Mouse (Mus musculus) liver, embryonic 11.5 days (tissue): ENCODE results near the gene Trem2. TPM values are rescaled to one million over a fixed set of nuclear protein-coding genes. Genes with fewer than 3 reads are reported as not detected.
"Not testable (repeated sequence)": the region's sequence is repeated elsewhere in the genome, so short reads cannot be mapped to it uniquely, and the experiment has no call there.

Experiments used
- ATAC-seq: fragments of 200-750 bp; cut with Nextera tagmentation; replicated peaks from 2 replicates; pipeline ENCODE4 v1.8.0; 2017; ENCODE audit warnings: moderate number of reproducible peaks, mild to moderate bottlenecking, moderate TSS enrichment, moderate library complexity; ENCODE audit not compliant: low FRiP score
- DNase-seq: peaks from one replicate; pipeline ENCODE4 v3.0.0-alpha.2; 2017; ENCODE audit warnings: low spot score
- H3K27ac ChIP-seq: fragments of 300-500 bp; sonication (generic); 2 replicates; pipeline ENCODE4 v1.5.1; 2014; ENCODE audit warnings: mild to moderate bottlenecking, low read depth, low read length, control low read depth
- H3K27me3 ChIP-seq: fragments of 300-500 bp; sonication (generic); replicated peaks from 2 replicates; pipeline ENCODE4 v1.6.1; 2014; ENCODE audit warnings: low read length, mixed read lengths; ENCODE audit not compliant: control insufficient read depth, insufficient read depth
- H3K36me3 ChIP-seq: fragments of 300-500 bp; sonication (generic); 2 replicates; pipeline ENCODE4 v1.6.1; 2014; ENCODE audit warnings: mild to moderate bottlenecking, low read length, moderate library complexity, mixed read lengths; ENCODE audit not compliant: control insufficient read depth, insufficient read depth
- H3K4me1 ChIP-seq: fragments of 300-500 bp; sonication (generic); replicated peaks from 2 replicates; pipeline ENCODE4 v1.6.1; 2014; ENCODE audit warnings: low read length, mixed read lengths; ENCODE audit not compliant: control insufficient read depth, insufficient read depth
- H3K4me2 ChIP-seq: fragments of 300-500 bp; sonication (generic); 2 replicates; pipeline ENCODE4 v1.6.1; 2014; ENCODE audit warnings: mild to moderate bottlenecking, control low read depth, moderate library complexity
- H3K4me3 ChIP-seq: fragments of 300-500 bp; sonication (generic); 2 replicates; pipeline ENCODE4 v1.5.1; 2014; ENCODE audit warnings: low read depth, low read length, control low read depth
- H3K9ac ChIP-seq: fragments of 300-500 bp; sonication (generic); 2 replicates; pipeline ENCODE4 v1.6.1; 2014; ENCODE audit warnings: low read depth, low read length, control low read depth
- H3K9me3 ChIP-seq: fragments of 300-500 bp; sonication (generic); 2 replicates; pipeline ENCODE4 v1.6.1; 2016; ENCODE audit warnings: low read length, inconsistent platforms, mixed read lengths; ENCODE audit not compliant: control insufficient read depth
- WGBS: fragments of 180-500 bp; shearing (Covaris S2); extraction: QIAGEN DNeasy Blood & Tissue Kit; methylation state at CpG from one replicate; pipeline ENCODE4 v1.1.7; 2014; 5-methylcytosine and 5-hydroxymethylcytosine counted together
- polyA plus RNA-seq: library from polyadenylated mRNA; unstranded; fragments of >200 nt; fragmentation: Nextera tagmentation; extraction: Ambion mirVana; gene quantifications from 2 replicates; pipeline ENCODE4 v1.2.1, GENCODE M21; 2014

The Trem2 gene
- 3.5 and 4.7 TPM in 2 replicates for polyA plus RNA-seq

- no peak for ATAC-seq
These were observed at the start of gene Trem2 for GRCm38 (mm10) chr17:48346231-48346630. TSS of gene Trem2 (plus strand) at chr17:48346401.

GRCm38 (mm10) chr17:48299203-48299602 lies 47.0 kb upstream of the Trem2 start, which contains the start of gene Treml2:
TSS of gene Treml2 (plus strand) at chr17:48299498.
- Histone ChIP-seq H3K4me2 (peak within 1 kb of the TSS; percentile 83), H3K36me3 (no peaks in the 10 kb centered on the region; the same call in 1 of the 2 replicates), H3K27me3 (no peaks in the 10 kb centered on the region), H3K9ac (peak within 1 kb of the TSS; percentile 76), H3K4me1 (peaks cover 24% of the 10 kb centered on the region), H3K4me3 (peak within 1 kb of the TSS; percentile 54), H3K27ac (peak within 1 kb of the TSS; percentile 95), H3K9me3 (no peaks in the 10 kb centered on the region)
- DNase-seq (no peak), ATAC-seq (peak; percentile 91)
- 11% methylated on average over 3 of the region's 4 CpGs for WGBS

More at GRCm38 (mm10) chr17:48346231-48346630, at the start of gene Trem2:
- no peak for DNase-seq
- no peaks in the 10 kb centered on the region for H3K9me3 ChIP-seq
- H3K9ac ChIP-seq, result no peak within 1 kb of the TSS
- H3K27me3 ChIP-seq, result no peaks in the 10 kb centered on the region
- no peak within 1 kb of the TSS for H3K4me2 ChIP-seq
- 62% methylated on average over 5 of the region's 5 CpGs for WGBS
- H3K4me3 ChIP-seq, result no peak within 1 kb of the TSS
- no peaks in the 10 kb centered on the region; the same call in none of the 2 replicates for H3K4me1 ChIP-seq
- H3K27ac ChIP-seq, result no peak within 1 kb of the TSS
- no peaks in the 10 kb centered on the region for H3K36me3 ChIP-seq

GRCm38 (mm10) chr17:48299756-48300155 lies 46.4 kb upstream of the Trem2 start:
- peaks cover 24% of the 10 kb centered on the region for H3K4me1 ChIP-seq
- ATAC-seq, result no peak

GRCm38 (mm10) chr17:48300199-48300598 lies 46.0 kb upstream of the Trem2 start:
- no peaks in the 10 kb centered on the region for H3K9me3 ChIP-seq
- H3K4me1 ChIP-seq, result peaks cover 24% of the 10 kb centered on the region
- H3K27me3 ChIP-seq, result no peaks in the 10 kb centered on the region
- peak overlapping the region; percentile 76 for H3K9ac ChIP-seq
- H3K27ac ChIP-seq, result peak overlapping the region; percentile 95
- DNase-seq (peak; percentile 57), ATAC-seq (peak; percentile 75)
- WGBS, result 34% methylated on average over 7 of the region's 7 CpGs
- no peaks in the 10 kb centered on the region; the same call in 1 of the 2 replicates for H3K36me3 ChIP-seq
- peak overlapping the region; percentile 83 for H3K4me2 ChIP-seq
- H3K4me3 ChIP-seq, result peak overlapping the region; percentile 54

More at GRCm38 (mm10) chr17:48299756-48300155, 46.4 kb upstream of the Trem2 start:
- peak overlapping the region; percentile 95 for H3K27ac ChIP-seq
- H3K9me3 ChIP-seq, result no peaks in the 10 kb centered on the region
- DNase-seq, result no peak
- peak overlapping the region; percentile 83 for H3K4me2 ChIP-seq
- peak overlapping the region; percentile 76 for H3K9ac ChIP-seq
- no peaks in the 10 kb centered on the region for H3K27me3 ChIP-seq
- H3K36me3 ChIP-seq, result no peaks in the 10 kb centered on the region; the same call in 1 of the 2 replicates
- WGBS, result 27% methylated on average over 7 of the region's 7 CpGs
- H3K4me3 ChIP-seq, result peak overlapping the region; percentile 54

GRCm38 (mm10) chr17:48300861-48301260 lies 45.3 kb upstream of the Trem2 start:
- peak overlapping the region; percentile 54 for H3K4me3 ChIP-seq
- ATAC-seq (peak; percentile 47), DNase-seq (no peak)
- peak overlapping the region; percentile 76 for H3K9ac ChIP-seq
- no peaks in the 10 kb centered on the region; the same call in 1 of the 2 replicates for H3K36me3 ChIP-seq
- WGBS, result 39% methylated on average over 9 of the region's 9 CpGs
- peak overlapping the region; percentile 95 for H3K27ac ChIP-seq
- H3K27me3 ChIP-seq, result no peaks in the 10 kb centered on the region
- no peaks in the 10 kb centered on the region for H3K9me3 ChIP-seq
- H3K4me2 ChIP-seq, result peak overlapping the region; percentile 83
- H3K4me1 ChIP-seq, result peaks cover 24% of the 10 kb centered on the region

GRCm38 (mm10) chr17:48301792-48302191 lies 44.4 kb upstream of the Trem2 start:
- Histone ChIP-seq H3K4me1 (peaks cover 24% of the 10 kb centered on the region), H3K36me3 (no peaks in the 10 kb centered on the region; the same call in 1 of the 2 replicates), H3K27me3 (no peaks in the 10 kb centered on the region), H3K9ac (no peak overlapping the region), H3K27ac (no peak overlapping the region; the same call in 1 of the 2 replicates), H3K4me3 (peak overlapping the region; percentile 54), H3K4me2 (peak overlapping the region; percentile 83), H3K9me3 (no peaks in the 10 kb centered on the region)
- ATAC-seq (no peak), DNase-seq (no peak)
- WGBS, result 75% methylated on average over 5 of the region's 5 CpGs

- Histone ChIP-seq H3K9me3 (no peaks in the 10 kb centered on the region), H3K4me1 (no peaks in the 10 kb centered on the region), H3K27ac (no peak overlapping the region), H3K9ac (no peak overlapping the region), H3K36me3 (no peaks in the 10 kb centered on the region; the same call in 1 of the 2 replicates), H3K27me3 (no peaks in the 10 kb centered on the region), H3K4me2 (no peak overlapping the region), H3K4me3 (no peak overlapping the region)
- 63% methylated on average over 2 of the region's 2 CpGs for WGBS
- DNase-seq (no peak), ATAC-seq (no peak)
These were observed 34.1 kb upstream of the Trem2 start for GRCm38 (mm10) chr17:48312124-48312523.

- not testable (repeated sequence) for H3K4me3 ChIP-seq, H3K9ac ChIP-seq, H3K4me1 ChIP-seq, H3K9me3 ChIP-seq, H3K27ac ChIP-seq, DNase-seq, ATAC-seq, H3K4me2 ChIP-seq, H3K36me3 ChIP-seq, H3K27me3 ChIP-seq
- WGBS, result 73% methylated on average over 3 of the region's 3 CpGs
These were observed 30.2 kb upstream of the Trem2 start, which contains the start of gene B430306N03Rik for GRCm38 (mm10) chr17:48315905-48316579. TSS of gene B430306N03Rik (plus strand) at chr17:48316141.
